In genomic region chr2:181519201-181519600, GRCm38 (mm10) we compare ENCODE assay signal across 8 mouse cellular contexts. TPM values are rescaled to one million over a fixed set of nuclear protein-coding genes. Genes with fewer than 3 reads are reported as not detected.
DNase-seq lines count a peak whose midpoint lies in the region; ATAC-seq and TF ChIP-seq lines count a peak whose summit lies in the region.

No protein-coding gene starts in this region.

- ATAC-seq in hindbrain, embryonic 11.5 days (ENCODE audit: low FRiP score), result no peak
- ATAC-seq in midbrain, embryonic 12.5 days (ENCODE audit: low FRiP score, low read depth), result no peak

- H3K9me3 ChIP-seq in MEL (replicated peaks; ENCODE audit: insufficient read depth, low read length), result no peaks in the 10 kb centered on the region
- H3K9me3 ChIP-seq in hindbrain, embryonic 11.5 days (ENCODE audit: control insufficient read depth, low read length), result no peaks in the 10 kb centered on the region
- no peaks in the 10 kb centered on the region for H3K9me3 ChIP-seq in midbrain, embryonic 12.5 days

- DNase-seq in heart, adult 11 months, result peak; percentile 74
- DNase-seq in heart, adult 18-20 months, result no peak
- DNase-seq in MEL (ENCODE audit: low read depth, low spot score), result peak; percentile 39
- peak; percentile 15 for DNase-seq in hindbrain, embryonic 11.5 days (ENCODE audit: low spot score)
- DNase-seq in Muller cell, postnatal 12 days (ENCODE audit: inconsistent ontology term), result no peak
- DNase-seq in spleen, adult 12 weeks (ENCODE audit: low spot score), result no peak
- no peak for DNase-seq in kidney, adult 11 months

- no peaks in the 10 kb centered on the region for H3K27me3 ChIP-seq in MEL (ENCODE audit: control insufficient read depth in 1 of 2, insufficient read depth in 2 of 2, low read length in 2 of 2)
- no peaks in the 10 kb centered on the region for H3K27me3 ChIP-seq in hindbrain, embryonic 11.5 days (ENCODE audit: control insufficient read depth, insufficient read depth, low read length)
- no peaks in the 10 kb centered on the region for H3K27me3 ChIP-seq in midbrain, embryonic 12.5 days

- peaks cover 21 to 33% of the 10 kb centered on the region in 2 experiments for H3K36me3 ChIP-seq in MEL (ENCODE audit: control insufficient read depth in 1 of 2, insufficient read depth in 2 of 2, low read length in 2 of 2)
- H3K36me3 ChIP-seq in hindbrain, embryonic 11.5 days (ENCODE audit: control insufficient read depth, insufficient read depth, low read length), result 0 out of 2 replicates have a peak, but pooled peaks cover 3% of the 10 kb centered on the region
- peaks cover 33% of the 10 kb centered on the region for H3K36me3 ChIP-seq in midbrain, embryonic 12.5 days

- peak overlapping the region; percentile 87 for H3K9ac ChIP-seq in MEL (ENCODE audit: control insufficient read depth, low read depth, low read length, poor library complexity, severe bottlenecking)
- H3K9ac ChIP-seq in hindbrain, embryonic 11.5 days (ENCODE audit: low read depth, low read length), result peak overlapping the region; percentile 80
- peak overlapping the region; percentile 94 for H3K9ac ChIP-seq in midbrain, embryonic 12.5 days (replicated peaks)

- H3K79me2 ChIP-seq in MEL (ENCODE audit: control insufficient read depth, insufficient read depth, low read length, poor library complexity), result peaks cover 36% of the 10 kb centered on the region

- no peak for TF ChIP-seq RAD21 in MEL (IDR thresholded peaks at IDR 0.05; ENCODE audit: low read depth, low read length)

- TF ChIP-seq POLR2A in MEL (IDR thresholded peaks at IDR 0.05; ENCODE audit: control insufficient read depth in 1 of 2, insufficient read depth in 1 of 2, low read depth in 1 of 2, low read length in 2 of 2, poor library complexity in 1 of 2), result no peak

- no peak for TF ChIP-seq EP300 in MEL (IDR thresholded peaks at IDR 0.05; ENCODE audit: low read depth in 1 of 2, low read length in 2 of 2)

- peak overlapping the region; percentile 42 to 82 for H3K4me3 ChIP-seq in MEL (ENCODE audit: control insufficient read depth in 1 of 2, insufficient read depth in 1 of 2, low read depth in 2 of 2, low read length in 2 of 2)
- H3K4me3 ChIP-seq in hindbrain, embryonic 11.5 days (ENCODE audit: low read depth, low read length), result peak overlapping the region; percentile 67
- H3K4me3 ChIP-seq in midbrain, embryonic 12.5 days, result peak overlapping the region; percentile 96

- peaks cover 10 to 14% of the 10 kb centered on the region in 2 experiments for H3K4me1 ChIP-seq in MEL (ENCODE audit: control insufficient read depth in 1 of 2, insufficient read depth in 2 of 2, low read length in 2 of 2)
- no peaks in the 10 kb centered on the region for H3K4me1 ChIP-seq in hindbrain, embryonic 11.5 days (replicated peaks; ENCODE audit: control insufficient read depth, insufficient read depth, low read length)
- H3K4me1 ChIP-seq in midbrain, embryonic 12.5 days, result peaks cover 25% of the 10 kb centered on the region

- H3K27ac ChIP-seq in MEL (ENCODE audit: control insufficient read depth, low read depth, low read length), result peak overlapping the region; percentile 89
- H3K27ac ChIP-seq in hindbrain, embryonic 11.5 days (ENCODE audit: low read depth, low read length), result peak overlapping the region; percentile 96
- peak overlapping the region; percentile 98 for H3K27ac ChIP-seq in midbrain, embryonic 12.5 days (replicated peaks)

- peak overlapping the region; percentile 52 for H3K4me2 ChIP-seq in hindbrain, embryonic 11.5 days (replicated peaks; ENCODE audit: low read depth, low read length)
- peak overlapping the region; percentile 70 for H3K4me2 ChIP-seq in midbrain, embryonic 12.5 days (replicated peaks)

- WGBS in hindbrain, embryonic 11.5 days, result 78% methylated on average over 3 of the region's 3 CpGs
- WGBS in midbrain, embryonic 12.5 days, result 76% methylated on average over 3 of the region's 3 CpGs

- no peak for TF ChIP-seq CTCF in MEL (IDR thresholded peaks at IDR 0.05 in 2 of 3, conservative IDR thresholded peaks at IDR 0.05 in 1 of 3; ENCODE audit: control insufficient read depth in 1 of 3, insufficient read depth in 1 of 3, low read depth in 2 of 3, low read length in 3 of 3, poor library complexity in 1 of 3, severe bottlenecking in 1 of 3)

TF ChIP-seq in MEL, 35 proteins besides CTCF, POLR2A, EP300 and RAD21:
- TF ChIP-seq POLR2AphosphoS5 (IDR thresholded peaks at IDR 0.05; ENCODE audit: borderline replicate concordance, low read depth, low read length) (no peak), MXI1 (IDR thresholded peaks at IDR 0.05; ENCODE audit: low read depth, low read length) (peak; percentile 28; the same call in 1 of the 2 replicates), SIN3A (IDR thresholded peaks at IDR 0.05; ENCODE audit: low read length) (peak; percentile 51; the same call in 1 of the 2 replicates), POLR2AphosphoS2 (IDR thresholded peaks at IDR 0.05; ENCODE audit: low read length) (peak; percentile 51; the same call in 1 of the 2 replicates), MYC (IDR thresholded peaks at IDR 0.05; ENCODE audit: low read depth, low read length) (no peak), ELF1 (IDR thresholded peaks at IDR 0.05; ENCODE audit: low read depth, low read length) (no peak), NELFE (IDR thresholded peaks at IDR 0.05; ENCODE audit: low read depth, low read length) (0 out of 2 replicates have a peak, but pooled peaks have one; percentile 16)

RNA-seq across cellular contexts. Expression of gene Dnajc5, which starts 1.1 kb away (rescaled TPM):
- 10 to 100 TPM; 59.0 to 64.0 TPM for total RNA-seq in heart, adult 18-20 months (2021)
- total RNA-seq in MEL (2012; rRNA removed), result 50.6 and 51.9 TPM in 2 replicates
- 100 to 1,000 TPM in 1 of 2 experiments, 10 to 100 TPM in 1; 57.9 to 338 TPM for polyA plus RNA-seq in MEL (2012; ENCODE audit: insufficient read depth in 1 of 2, insufficient read length in 2 of 2, low read depth in 1 of 2, low replicate concordance in 2 of 2, missing spikeins in 1 of 2)
- 97.1 and 104 TPM in 2 replicates for polyA plus RNA-seq in hindbrain, embryonic 11.5 days (2014; fragmentation: Nextera tagmentation; extraction: Ambion mirVana)
- polyA plus RNA-seq in midbrain, embryonic 12.5 days (2016; fragmentation: Nextera tagmentation; extraction: Ambion mirVana), result 137 and 140 TPM in 2 replicates

RNA-seq across cellular contexts. Expression of gene Tpd52l2, which starts 22.3 kb away (rescaled TPM):
- total RNA-seq in heart, adult 18-20 months (2021), result 10 to 100 TPM; 63.9 to 65.2 TPM
- total RNA-seq in MEL (2012; rRNA removed), result 88.2 and 99.5 TPM in 2 replicates
- 100 to 1,000 TPM in 1 of 2 experiments, not detected in 1; 119 TPM for polyA plus RNA-seq in MEL (2012; ENCODE audit: insufficient read depth in 1 of 2, insufficient read length in 2 of 2, low read depth in 1 of 2, low replicate concordance in 2 of 2, missing spikeins in 1 of 2)
- 145 and 151 TPM in 2 replicates for polyA plus RNA-seq in hindbrain, embryonic 11.5 days (2014; fragmentation: Nextera tagmentation; extraction: Ambion mirVana)
- 122 and 135 TPM in 2 replicates for polyA plus RNA-seq in midbrain, embryonic 12.5 days (2016; fragmentation: Nextera tagmentation; extraction: Ambion mirVana)

RNA-seq across cellular contexts. Expression of gene Abhd16b, which starts 26.2 kb away (rescaled TPM):
- total RNA-seq in heart, adult 18-20 months (2021), result not detected
- total RNA-seq in MEL (2012; rRNA removed), result not detected in 2 replicates
- under 1 TPM in 1 of 2 experiments, not detected in 1; 0.08 TPM for polyA plus RNA-seq in MEL (2012; ENCODE audit: insufficient read depth in 1 of 2, insufficient read length in 2 of 2, low read depth in 1 of 2, low replicate concordance in 2 of 2, missing spikeins in 1 of 2)
- polyA plus RNA-seq in hindbrain, embryonic 11.5 days (2014; fragmentation: Nextera tagmentation; extraction: Ambion mirVana), result 0.09 and 0.14 TPM in 2 replicates
- polyA plus RNA-seq in midbrain, embryonic 12.5 days (2016; fragmentation: Nextera tagmentation; extraction: Ambion mirVana), result not detected in 2 replicates

RNA-seq across cellular contexts. Expression of gene Zbtb46, which starts 60.0 kb away (rescaled TPM):
- total RNA-seq in heart, adult 18-20 months (2021), result 10 to 100 TPM in 1 of 2 experiments, 1 to 10 TPM in 1; 9.4 to 11.2 TPM
- total RNA-seq in MEL (2012; rRNA removed), result 0.10 and 0.23 TPM in 2 replicates
- under 1 TPM in 1 of 2 experiments, not detected in 1; 0.64 TPM for polyA plus RNA-seq in MEL (2012; ENCODE audit: insufficient read depth in 1 of 2, insufficient read length in 2 of 2, low read depth in 1 of 2, low replicate concordance in 2 of 2, missing spikeins in 1 of 2)
- 15.6 and 17.2 TPM in 2 replicates for polyA plus RNA-seq in hindbrain, embryonic 11.5 days (2014; fragmentation: Nextera tagmentation; extraction: Ambion mirVana)
- 22.2 and 24.6 TPM in 2 replicates for polyA plus RNA-seq in midbrain, embryonic 12.5 days (2016; fragmentation: Nextera tagmentation; extraction: Ambion mirVana)

Comparison
In these comparisons a context has a peak if more than half of its experiments do, and no peak if none do; other contexts are left out.
1. DNase-seq: peak in heart, adult 11 months (single experiment), MEL (single experiment) and hindbrain, embryonic 11.5 days (single experiment); none in heart, adult 18-20 months (0 of 2), Muller cell, postnatal 12 days (single experiment), spleen, adult 12 weeks (single experiment) and kidney, adult 11 months (single experiment).
2. Peak in every context shown above with its lines, with median percentiles within 50 percentile points of each other: H3K27ac ChIP-seq, H3K4me3 ChIP-seq and H3K9ac ChIP-seq.